Mouse (Mus musculus) heart, postnatal 0 days (tissue): ENCODE measurements around the gene Lyz2. TPM values are rescaled to one million over a fixed set of nuclear protein-coding genes. Genes with fewer than 3 reads are reported as not detected.
"Not testable (repeated sequence)": the region's sequence is repeated elsewhere in the genome, so short reads cannot be mapped to it uniquely, and the experiment has no call there.

Experiments used
- ATAC-seq: fragments of 200-750 bp; cut with Nextera tagmentation; 2 replicates; pipeline ENCODE4 v1.8.0; 2017; ENCODE audit warnings: low read depth, moderate number of reproducible peaks, moderate library complexity; ENCODE audit not compliant: insufficient read depth
- DNase-seq: peaks from one replicate; pipeline ENCODE4 v3.0.0-alpha.2; 2016; ENCODE audit warnings: low spot score
- H3K27ac ChIP-seq: fragments of 300-500 bp; sonication (generic); 2 replicates; pipeline ENCODE4 v1.5.1; 2014; ENCODE audit warnings: low read depth, mild to moderate bottlenecking
- H3K27me3 ChIP-seq: fragments of 300-500 bp; sonication (generic); 2 replicates; pipeline ENCODE4 v1.6.1; 2014; ENCODE audit warnings: low read length, mixed read lengths; ENCODE audit not compliant: control insufficient read depth, insufficient read depth
- H3K36me3 ChIP-seq: fragments of 300-500 bp; sonication (generic); replicated peaks from 2 replicates; pipeline ENCODE4 v1.6.1; 2014; ENCODE audit warnings: low read length, mixed read lengths; ENCODE audit not compliant: control insufficient read depth, insufficient read depth
- H3K4me1 ChIP-seq: fragments of 300-500 bp; sonication (generic); 2 replicates; pipeline ENCODE4 v1.6.1; 2014; ENCODE audit warnings: antibody characterized with exemption; ENCODE audit not compliant: control insufficient read depth, insufficient read depth
- H3K4me2 ChIP-seq: fragments of 300-500 bp; sonication (generic); 2 replicates; pipeline ENCODE4 v1.6.1; 2014; ENCODE audit warnings: low read depth, mild to moderate bottlenecking, low read length, moderate library complexity
- H3K4me3 ChIP-seq: fragments of 300-500 bp; sonication (generic); 2 replicates; pipeline ENCODE4 v1.5.1; 2014; ENCODE audit warnings: low read depth, low read length
- H3K9ac ChIP-seq: fragments of 300-500 bp; sonication (generic); replicated peaks from 2 replicates; pipeline ENCODE4 v1.6.1; 2014; ENCODE audit warnings: low read depth, low read length, mixed read lengths
- H3K9me3 ChIP-seq: fragments of 300-500 bp; sonication (generic); replicated peaks from 2 replicates; pipeline ENCODE4 v1.6.1; 2016; ENCODE audit warnings: low read length; ENCODE audit not compliant: control insufficient read depth
- CTCF ChIP-seq: IDR thresholded peaks from 2 replicates; pipeline ENCODE4 v1.5.1; 2016; ENCODE audit warnings: antibody characterized with exemption, control low read depth, low read depth
- EP300 ChIP-seq: IDR thresholded peaks from 2 replicates; pipeline ENCODE4 v1.6.1; 2016; ENCODE audit warnings: antibody characterized with exemption, low read depth
- WGBS: fragments of 180-500 bp; shearing (Covaris S2); extraction: QIAGEN DNeasy Blood & Tissue Kit; methylation state at CpG from one replicate; pipeline ENCODE4 v1.1.7; 2014; 5-methylcytosine and 5-hydroxymethylcytosine counted together
- polyA plus RNA-seq: library from polyadenylated mRNA; unstranded; fragments of >200 nt; fragmentation: Nextera tagmentation; extraction: Ambion mirVana; gene quantifications from 2 replicates; pipeline ENCODE4 v1.2.1, GENCODE M21; 2015
- total RNA-seq: library from RNA; depleted of rRNA; stranded (reverse); fragments of >200 nt; gene quantifications from 2 replicates; pipeline ENCODE4 v1.2.3, GENCODE M21; 2014; ENCODE audit warnings: low replicate concordance

The Lyz2 gene
- total and polyA plus RNA-seq, 2 experiments from 2014 or later, result 37.1 to 54.7 TPM

DNA sequence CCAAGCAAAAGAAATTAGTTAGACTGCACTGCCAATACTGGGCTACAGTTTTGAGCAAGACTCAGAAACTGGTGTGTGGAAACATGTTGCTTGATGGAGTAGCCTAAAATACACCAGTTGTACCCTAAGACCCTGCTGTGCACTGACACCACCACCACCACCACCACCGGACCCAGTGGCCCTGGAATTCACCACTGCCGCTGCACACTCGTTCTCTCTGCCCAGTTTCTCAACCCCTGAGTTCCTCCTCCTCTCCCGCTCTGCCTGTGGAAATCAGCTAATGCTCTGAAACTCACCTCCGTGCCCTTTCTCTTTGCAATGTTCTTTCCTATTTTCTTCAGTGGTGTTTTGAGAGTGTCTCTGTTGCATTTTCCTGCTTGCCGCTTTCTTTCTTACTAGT is 16.2 kb upstream of the Lyz2 start:
- H3K4me2 ChIP-seq, result no peak overlapping the region
- WGBS, result 83% methylated on average over 6 of the region's 6 CpGs
- no peak overlapping the region for H3K27ac ChIP-seq
- no peaks in the 10 kb centered on the region for H3K36me3 ChIP-seq
- H3K4me1 ChIP-seq, result no peaks in the 10 kb centered on the region
- DNase-seq (no peak), ATAC-seq (no peak)
- no peak overlapping the region for H3K4me3 ChIP-seq
- no peak overlapping the region for H3K9ac ChIP-seq
- H3K9me3 ChIP-seq, result peaks cover 8% of the 10 kb centered on the region; the same call in 1 of the 2 replicates
- TF ChIP-seq CTCF, result no peak
- H3K27me3 ChIP-seq, result no peaks in the 10 kb centered on the region

DNA sequence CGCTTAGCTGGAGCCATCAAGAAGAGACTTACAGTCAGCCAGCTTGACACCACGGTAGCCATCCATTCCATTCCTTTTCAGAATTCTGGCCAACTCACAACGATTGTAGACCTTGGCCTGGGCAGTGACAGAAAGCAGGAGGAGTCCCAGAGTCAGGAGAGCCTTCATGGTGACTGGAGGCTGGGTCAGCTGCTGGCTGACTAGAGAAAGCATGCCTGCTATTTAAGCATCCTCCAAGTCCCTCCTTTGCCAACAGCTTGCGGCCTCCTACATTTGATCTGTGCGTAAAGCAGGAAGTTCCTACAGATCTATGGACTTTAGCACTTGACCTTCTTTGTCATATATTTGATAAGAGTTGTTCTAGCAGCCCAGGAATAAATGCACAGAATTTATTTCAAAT is 10.6 kb upstream of the Lyz2 start, which contains the start of gene Lyz1:
Gene Lyz1, minus strand, starts transcription at position 198 of the 400 bp plus-strand sequence.
- Histone ChIP-seq H3K9ac (no peak within 1 kb of the TSS), H3K27me3 (no peaks in the 10 kb centered on the region), H3K4me1 (no peaks in the 10 kb centered on the region; the same call in 1 of the 2 replicates), H3K36me3 (no peaks in the 10 kb centered on the region), H3K4me3 (no peak within 1 kb of the TSS), H3K4me2 (no peak within 1 kb of the TSS), H3K27ac (no peak within 1 kb of the TSS), H3K9me3 (no peaks in the 10 kb centered on the region)
- no peak for DNase-seq
- WGBS, result 48% methylated on average over 5 of the region's 5 CpGs
- TF ChIP-seq EP300 (no peak), CTCF (no peak)
- ATAC-seq, result no peak

DNA sequence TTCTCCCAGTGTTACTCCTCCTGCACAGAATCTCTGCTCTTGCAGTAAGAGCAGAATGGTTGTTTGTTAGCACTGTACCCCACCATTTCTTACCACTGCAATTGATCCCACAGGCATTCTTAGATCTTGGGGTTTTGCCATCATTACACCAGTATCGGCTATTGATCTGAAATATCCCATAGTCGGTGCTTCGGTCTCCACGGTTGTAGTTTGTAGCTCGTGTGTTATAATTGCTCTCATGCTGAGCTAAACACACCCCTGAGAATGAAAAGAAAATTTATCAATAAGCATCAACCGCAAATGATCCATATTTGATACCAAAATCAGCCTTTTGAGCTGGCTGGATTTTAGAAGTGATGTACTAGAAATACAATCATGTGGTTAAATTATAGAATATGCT is 8.8 kb upstream of the Lyz2 start:
- not testable (repeated sequence) for H3K4me2 ChIP-seq, DNase-seq, H3K36me3 ChIP-seq, H3K4me1 ChIP-seq, H3K9me3 ChIP-seq, ATAC-seq, H3K27ac ChIP-seq, H3K4me3 ChIP-seq, H3K27me3 ChIP-seq, H3K9ac ChIP-seq
- WGBS, result 92% methylated on average over 6 of the region's 6 CpGs

- Histone ChIP-seq H3K27ac (no peak overlapping the region), H3K36me3 (no peaks in the 10 kb centered on the region), H3K9me3 (no peaks in the 10 kb centered on the region), H3K4me2 (no peak overlapping the region), H3K9ac (no peak overlapping the region), H3K4me3 (no peak overlapping the region), H3K4me1 (no peaks in the 10 kb centered on the region; the same call in 1 of the 2 replicates), H3K27me3 (no peaks in the 10 kb centered on the region)
- ATAC-seq, result no peak
- WGBS, result 48% methylated on average over 6 of the region's 6 CpGs
- TF ChIP-seq CTCF (no peak), EP300 (no peak)
- no peak for DNase-seq
These were observed 8.1 kb upstream of the Lyz2 start for GRCm38 (mm10) chr10:117290046-117290870.

DNA sequence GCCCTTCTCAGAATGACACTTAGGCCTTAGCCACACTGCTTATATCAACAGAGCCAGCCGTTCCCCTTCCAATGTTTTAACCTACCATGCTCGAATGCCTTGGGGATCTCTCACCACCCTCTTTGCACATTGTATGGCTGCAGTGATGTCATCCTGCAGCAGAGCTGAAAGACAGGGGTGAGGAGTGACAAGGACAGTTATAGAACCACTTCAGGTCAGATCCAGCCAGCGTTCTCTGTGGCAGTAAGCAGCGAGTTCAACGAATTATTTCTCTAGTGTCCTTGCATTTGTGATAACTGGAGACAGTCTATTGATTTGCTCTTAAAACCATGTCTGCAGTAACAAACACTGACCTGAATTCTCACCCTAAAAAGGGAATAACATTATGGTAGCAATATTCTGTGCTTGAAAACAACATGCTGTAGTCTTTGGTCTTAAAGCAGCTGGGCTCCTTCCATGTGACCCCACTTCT is 6.9 kb upstream of the Lyz2 start:
- not testable (repeated sequence) for H3K36me3 ChIP-seq, DNase-seq, H3K9ac ChIP-seq, H3K4me2 ChIP-seq, H3K27me3 ChIP-seq, H3K4me3 ChIP-seq, H3K27ac ChIP-seq, H3K9me3 ChIP-seq, H3K4me1 ChIP-seq
- ATAC-seq, result peak; percentile 49; the same call in 1 of the 2 replicates
- 33% methylated on average over 5 of the region's 5 CpGs for WGBS
